Mouse (Mus musculus) C2C12 (cell line): ENCODE data around the gene Ppp1r35. TPM values are rescaled to one million over a fixed set of nuclear protein-coding genes. Genes with fewer than 3 reads are reported as not detected.

Experiments used
- H3K27me3 ChIP-seq: one replicate; pipeline ENCODE4 v1.6.1; 2011; ENCODE audit not compliant: control insufficient read depth, insufficient read depth, insufficient read length
- H3K36me3 ChIP-seq: one replicate; pipeline ENCODE4 v1.6.1; 2011; ENCODE audit not compliant: control insufficient read depth, insufficient read depth
- H3K4me3 ChIP-seq: one replicate; pipeline ENCODE4 v1.5.1; 2011; ENCODE audit warnings: mild to moderate bottlenecking, control low read depth; ENCODE audit not compliant: poor library complexity, insufficient read depth, severe bottlenecking
- H3K79me2 ChIP-seq: one replicate; pipeline ENCODE4 v1.6.1; 2011; ENCODE audit not compliant: control insufficient read depth, insufficient read depth
- H3K79me3 ChIP-seq: one replicate; pipeline ENCODE4 v1.6.1; 2011; ENCODE audit warnings: low read depth, control low read depth
- H3ac ChIP-seq: one replicate; pipeline ENCODE3; 2011; ENCODE audit warnings: low read depth; ENCODE audit not compliant: control insufficient read depth, insufficient read length
- CEBPB ChIP-seq: IDR thresholded peaks from one replicate; pipeline ENCODE4 v1.6.1; 2011; ENCODE audit warnings: low read depth, mild to moderate bottlenecking, control low read depth, moderate library complexity
- CTCF ChIP-seq: IDR thresholded peaks from one replicate; pipeline ENCODE4 v1.5.1; 2011; ENCODE audit not compliant: control insufficient read depth, insufficient read depth, insufficient read length
- FOSL1 ChIP-seq: IDR thresholded peaks from one replicate; pipeline ENCODE4 v1.8.0; 2011; ENCODE audit warnings: mild to moderate bottlenecking, low read length; ENCODE audit not compliant: poor library complexity, insufficient read depth, severe bottlenecking
- MAX ChIP-seq: IDR thresholded peaks from one replicate; pipeline ENCODE4 v1.6.1; 2011; ENCODE audit warnings: mild to moderate bottlenecking, control low read depth
- MYOD1 ChIP-seq: IDR thresholded peaks from one replicate; pipeline ENCODE4 v1.6.1; 2011; ENCODE audit warnings: low read depth; ENCODE audit not compliant: control insufficient read depth, insufficient read length
- MYOG ChIP-seq: IDR thresholded peaks from one replicate; pipeline ENCODE4 v1.6.1; 2011; ENCODE audit not compliant: control insufficient read depth, insufficient read length; ENCODE audit errors: extremely low read depth
- USF1 ChIP-seq: IDR thresholded peaks from one replicate; pipeline ENCODE4 v1.6.1; 2011; ENCODE audit warnings: low read depth, mild to moderate bottlenecking, control low read depth, moderate library complexity
- polyA plus RNA-seq: library from polyadenylated mRNA; unstranded; fragments of >200 nt; fragmentation: generic; extraction: Trizol; gene quantifications from one replicate; pipeline ENCODE4 v1.2.1, GENCODE M21; 2012; ENCODE audit warnings: missing spikeins

Ppp1r35 gene
- polyA plus RNA-seq, 1 experiment = 42.7 TPM

GRCm38 (mm10) chr5:137745214-137746171, 33.2 kb upstream of the Ppp1r35 start, which contains the start of gene Tsc22d4:
Gene Tsc22d4 (plus strand): TSS chr5:137745730.
- no peak for TF ChIP-seq MYOG
- no peak for TF ChIP-seq MYOD1
- no peak for TF ChIP-seq MAX
- TF ChIP-seq FOSL1 = no peak
- TF ChIP-seq CEBPB = no peak
- peak; percentile 60 for TF ChIP-seq USF1
- TF ChIP-seq CTCF = no peak
- Histone ChIP-seq H3K4me3 (peak within 1 kb of the TSS; percentile 67), H3K79me2 (peaks cover 37% of the 10 kb centered on the region)

GRCm38 (mm10) chr5:137746282-137746850, 32.3 kb upstream of the Ppp1r35 start:
- no peaks in the 10 kb centered on the region for H3K27me3 ChIP-seq
- H3K36me3 ChIP-seq = peaks cover 4% of the 10 kb centered on the region
- peaks cover 37% of the 10 kb centered on the region for H3K79me2 ChIP-seq
- H3K79me3 ChIP-seq = peaks cover 16% of the 10 kb centered on the region
- peak overlapping the region; percentile 67 for H3K4me3 ChIP-seq
- TF ChIP-seq MYOD1 (no peak), CTCF (no peak), USF1 (no peak), FOSL1 (no peak), CEBPB (no peak), MAX (no peak)
- peak overlapping the region; percentile 61 for H3ac ChIP-seq

More at GRCm38 (mm10) chr5:137745214-137746171, 33.2 kb upstream of the Ppp1r35 start, which contains the start of gene Tsc22d4:
- peaks cover 15% of the 10 kb centered on the region for H3K79me3 ChIP-seq
- no peaks in the 10 kb centered on the region for H3K36me3 ChIP-seq
- H3K27me3 ChIP-seq = no peaks in the 10 kb centered on the region
- peak within 1 kb of the TSS; percentile 61 for H3ac ChIP-seq

- H3K79me3 ChIP-seq = peaks cover 16% of the 10 kb centered on the region
- TF ChIP-seq MYOG (no peak), MAX (no peak), CTCF (no peak), CEBPB (no peak), USF1 (no peak), MYOD1 (no peak), FOSL1 (no peak)
- H3ac ChIP-seq = peak overlapping the region; percentile 61
- H3K36me3 ChIP-seq = peaks cover 9% of the 10 kb centered on the region
- no peaks in the 10 kb centered on the region for H3K27me3 ChIP-seq
- H3K4me3 ChIP-seq = peak overlapping the region; percentile 67
- H3K79me2 ChIP-seq = peaks cover 37% of the 10 kb centered on the region
Observed at GRCm38 (mm10) chr5:137746851-137747325, 31.8 kb upstream of the Ppp1r35 start.

GRCm38 (mm10) chr5:137747326-137747961, 31.2 kb upstream of the Ppp1r35 start:
- peaks cover 16% of the 10 kb centered on the region for H3K79me3 ChIP-seq
- H3K79me2 ChIP-seq = peaks cover 37% of the 10 kb centered on the region
- H3K36me3 ChIP-seq = peaks cover 14% of the 10 kb centered on the region
- H3K4me3 ChIP-seq = peak overlapping the region; percentile 67
- no peaks in the 10 kb centered on the region for H3K27me3 ChIP-seq
- peak overlapping the region; percentile 61 for H3ac ChIP-seq
- TF ChIP-seq MAX = no peak
- no peak for TF ChIP-seq MYOG
- TF ChIP-seq CEBPB = no peak
- TF ChIP-seq USF1 = no peak
- no peak for TF ChIP-seq MYOD1
- TF ChIP-seq FOSL1 = no peak

GRCm38 (mm10) chr5:137748130-137748770, 30.4 kb upstream of the Ppp1r35 start:
- Histone ChIP-seq H3K79me3 (peaks cover 16% of the 10 kb centered on the region), H3K27me3 (no peaks in the 10 kb centered on the region), H3K4me3 (no peak overlapping the region), H3ac (no peak overlapping the region), H3K36me3 (peaks cover 19% of the 10 kb centered on the region), H3K79me2 (peaks cover 37% of the 10 kb centered on the region)
- no peak for TF ChIP-seq USF1
- TF ChIP-seq CTCF = no peak
- TF ChIP-seq CEBPB = no peak
- TF ChIP-seq MYOD1 = no peak
- no peak for TF ChIP-seq FOSL1
- no peak for TF ChIP-seq MYOG
- TF ChIP-seq MAX = no peak
